In genomic region chr1:88276524-88277097, GRCm38 (mm10) we compare ENCODE assay signal across 10 mouse cellular contexts. TPM values are rescaled to one million over a fixed set of nuclear protein-coding genes. Genes with fewer than 3 reads are reported as not detected.
DNase-seq lines count a peak whose midpoint lies in the region; ATAC-seq and TF ChIP-seq lines count a peak whose summit lies in the region.
"Had no signal": no experiment of that assay in that cellular context is flagged by ENCODE, and none has a peak within 500 bp of the region (broad histone marks: within the 10 kb centered on the region; RNA-seq: fewer than 3 reads in every experiment).

No protein-coding gene starts in this region.

- peak; percentile 30 for ATAC-seq in heart, embryonic 12.5 days (ENCODE audit: insufficient number of reproducible peaks, low FRiP score)
- peak; percentile 30 for ATAC-seq in forebrain, embryonic 16.5 days

- no peak for TF ChIP-seq POLR2A in MEL (IDR thresholded peaks at IDR 0.05; ENCODE audit: control insufficient read depth in 1 of 2, insufficient read depth in 1 of 2, low read depth in 1 of 2, low read length in 2 of 2, poor library complexity in 1 of 2)
- TF ChIP-seq POLR2A in liver, adult 2 months (IDR thresholded peaks at IDR 0.05; ENCODE audit: extremely low read depth, insufficient read depth, low read length): no peak
- TF ChIP-seq POLR2A in small intestine, adult 2 months (IDR thresholded peaks at IDR 0.05; ENCODE audit: low read depth, low read length): no peak

- WGBS in heart, embryonic 12.5 days: 27% methylated on average over 10 of the region's 10 CpGs
- 19% methylated on average over 10 of the region's 10 CpGs for WGBS in forebrain, embryonic 16.5 days
- 5% methylated on average over 10 of the region's 10 CpGs for WGBS in liver, adult 2 months
- WGBS in small intestine, adult 2 months: 8% methylated on average over 10 of the region's 10 CpGs

- peaks cover 23% of the 10 kb centered on the region for H3K4me1 ChIP-seq in heart, embryonic 12.5 days (replicated peaks)
- peaks cover 3 to 9% of the 10 kb centered on the region in 2 experiments; a peak in 3 of 4 replicates for H3K4me1 ChIP-seq in MEL (ENCODE audit: control insufficient read depth in 1 of 2, insufficient read depth in 2 of 2, low read length in 2 of 2)
- peaks cover 21% of the 10 kb centered on the region for H3K4me1 ChIP-seq in forebrain, embryonic 16.5 days (replicated peaks; ENCODE audit: control insufficient read depth, insufficient read depth, low read length)
- peaks cover 29% of the 10 kb centered on the region for H3K4me1 ChIP-seq in liver, adult 2 months (ENCODE audit: control insufficient read depth, insufficient read depth, low read length)
- peaks cover 25% of the 10 kb centered on the region; the same call in 1 of the 2 replicates for H3K4me1 ChIP-seq in small intestine, adult 2 months (ENCODE audit: control insufficient read depth, insufficient read depth, insufficient read length, low read length)

- peaks cover 40% of the 10 kb centered on the region for H3K36me3 ChIP-seq in heart, embryonic 12.5 days
- H3K36me3 ChIP-seq in MEL (ENCODE audit: control insufficient read depth in 1 of 2, insufficient read depth in 2 of 2, low read length in 2 of 2): peaks cover 15 to 16% of the 10 kb centered on the region in 2 experiments
- peaks cover 11% of the 10 kb centered on the region; the same call in 1 of the 2 replicates for H3K36me3 ChIP-seq in forebrain, embryonic 16.5 days (ENCODE audit: control insufficient read depth, insufficient read depth)
- H3K36me3 ChIP-seq in liver, adult 2 months (ENCODE audit: control insufficient read depth, insufficient read depth, low read length): peaks cover 15% of the 10 kb centered on the region
- peaks cover 32% of the 10 kb centered on the region for H3K36me3 ChIP-seq in small intestine, adult 2 months (ENCODE audit: control insufficient read depth, insufficient read depth, low read length)

- TF ChIP-seq CTCF in MEL (IDR thresholded peaks at IDR 0.05 in 2 of 3, conservative IDR thresholded peaks at IDR 0.05 in 1 of 3; ENCODE audit: control insufficient read depth in 1 of 3, insufficient read depth in 1 of 3, low read depth in 2 of 3, low read length in 3 of 3, poor library complexity in 1 of 3, severe bottlenecking in 1 of 3): no peak; a peak in 1 of 6 replicates
- no peak for TF ChIP-seq CTCF in liver, adult 2 months (IDR thresholded peaks at IDR 0.05; ENCODE audit: low read depth, low read length)
- no peak for TF ChIP-seq CTCF in small intestine, adult 2 months (IDR thresholded peaks at IDR 0.05; ENCODE audit: extremely low read depth, insufficient read length, insufficient replicate concordance, low read depth, low read length)

- H3K79me2 ChIP-seq in MEL (ENCODE audit: control insufficient read depth, insufficient read depth, low read length, poor library complexity): peaks cover 36% of the 10 kb centered on the region
- peaks cover 21% of the 10 kb centered on the region for H3K79me2 ChIP-seq in liver, adult 2 months (ENCODE audit: control insufficient read depth, insufficient read depth, low read length)

- H3K4me3 ChIP-seq in heart, embryonic 12.5 days: peak overlapping the region; percentile 54
- peak overlapping the region; percentile 67 to 83 for H3K4me3 ChIP-seq in MEL (ENCODE audit: control insufficient read depth in 1 of 2, insufficient read depth in 1 of 2, low read depth in 2 of 2, low read length in 2 of 2)
- H3K4me3 ChIP-seq in forebrain, embryonic 16.5 days (replicated peaks; ENCODE audit: low read length): peak overlapping the region; percentile 51
- H3K4me3 ChIP-seq in liver, adult 2 months (ENCODE audit: insufficient read depth, low read depth, low read length): peak overlapping the region; percentile 52
- peak overlapping the region; percentile 58 for H3K4me3 ChIP-seq in small intestine, adult 2 months (ENCODE audit: low read depth, low read length)

- H3K27ac ChIP-seq in heart, embryonic 12.5 days (ENCODE audit: poor library complexity, severe bottlenecking): peak overlapping the region; percentile 83
- peak overlapping the region; percentile 81 for H3K27ac ChIP-seq in MEL (ENCODE audit: control insufficient read depth, low read depth, low read length)
- H3K27ac ChIP-seq in forebrain, embryonic 16.5 days (ENCODE audit: low read length): peak overlapping the region; percentile 67
- H3K27ac ChIP-seq in liver, adult 2 months (replicated peaks; ENCODE audit: insufficient read depth, low read depth, low read length): peak overlapping the region; percentile 68
- H3K27ac ChIP-seq in small intestine, adult 2 months (ENCODE audit: insufficient read depth, low read depth, low read length): peak overlapping the region; percentile 69

- TF ChIP-seq RAD21 in MEL (IDR thresholded peaks at IDR 0.05; ENCODE audit: low read depth, low read length): no peak; the same call in 1 of the 2 replicates

- DNase-seq in heart, adult 8-10 months (ENCODE audit: low spot score): no peak
- no peak for DNase-seq in MEL (ENCODE audit: low read depth, low spot score)
- no peak for DNase-seq in liver, adult 2 months (ENCODE audit: extremely low read depth, low read depth, low spot score)
- no peak for DNase-seq in MN1 (ENCODE audit: low spot score)
- DNase-seq in urinary bladder, adult 18-20 months (ENCODE audit: low spot score in 2 of 2): no peak

- H3K4me2 ChIP-seq in heart, embryonic 12.5 days: peak overlapping the region; percentile 63
- peak overlapping the region; percentile 61 for H3K4me2 ChIP-seq in forebrain, embryonic 16.5 days (ENCODE audit: low read length)

- no peak; a peak in 2 of 4 replicates for TF ChIP-seq EP300 in MEL (IDR thresholded peaks at IDR 0.05; ENCODE audit: low read depth in 1 of 2, low read length in 2 of 2)

- H3K9ac ChIP-seq in heart, embryonic 12.5 days: peak overlapping the region; percentile 80
- peak overlapping the region; percentile 73 for H3K9ac ChIP-seq in MEL (ENCODE audit: control insufficient read depth, low read depth, low read length, poor library complexity, severe bottlenecking)
- H3K9ac ChIP-seq in forebrain, embryonic 16.5 days (replicated peaks; ENCODE audit: low read depth, low read length): peak overlapping the region; percentile 72
- peak overlapping the region; percentile 68 for H3K9ac ChIP-seq in liver, adult 2 months (ENCODE audit: low read depth, low read length)

- H3K9me3 ChIP-seq in heart, embryonic 12.5 days (replicated peaks): no peaks in the 10 kb centered on the region
- no peaks in the 10 kb centered on the region for H3K9me3 ChIP-seq in MEL (replicated peaks; ENCODE audit: insufficient read depth, low read length)
- no peaks in the 10 kb centered on the region; the same call in 1 of the 2 replicates for H3K9me3 ChIP-seq in forebrain, embryonic 16.5 days (ENCODE audit: control insufficient read depth, low read length)

- H3K27me3 ChIP-seq in heart, embryonic 12.5 days (replicated peaks): no peaks in the 10 kb centered on the region
- H3K27me3 ChIP-seq in MEL (ENCODE audit: control insufficient read depth in 1 of 2, insufficient read depth in 2 of 2, low read length in 2 of 2): no peaks in the 10 kb centered on the region
- H3K27me3 ChIP-seq in forebrain, embryonic 16.5 days (replicated peaks; ENCODE audit: control insufficient read depth, insufficient read depth, low read length): no peaks in the 10 kb centered on the region
- no peaks in the 10 kb centered on the region for H3K27me3 ChIP-seq in liver, adult 2 months (ENCODE audit: control insufficient read depth, insufficient read depth, low read length)
- no peaks in the 10 kb centered on the region for H3K27me3 ChIP-seq in small intestine, adult 2 months (ENCODE audit: control insufficient read depth, insufficient read depth, low read length)
- H3K27me3 ChIP-seq: Patski had no signal

TF ChIP-seq in MEL, 35 proteins besides CTCF, POLR2A, EP300 and RAD21 (continues in another document):
- TF ChIP-seq POLR2AphosphoS5 (IDR thresholded peaks at IDR 0.05; ENCODE audit: borderline replicate concordance, low read depth, low read length): no peak
- TF ChIP-seq NELFE (IDR thresholded peaks at IDR 0.05; ENCODE audit: low read depth, low read length): no peak
- TF ChIP-seq RCOR1 (IDR thresholded peaks at IDR 0.05; ENCODE audit: low read depth, low read length): peak; percentile 39; the same call in 1 of the 2 replicates
- no peak for TF ChIP-seq GATA1 (IDR thresholded peaks at IDR 0.05; ENCODE audit: low read depth, low read length)
- no peak for TF ChIP-seq ZNF384 (IDR thresholded peaks at IDR 0.05; ENCODE audit: low read depth, low read length)

RNA-seq across cellular contexts. Expression of gene Hjurp, which starts 0.8 kb away (rescaled TPM):
- 141 TPM in 2 replicates for polyA plus RNA-seq in heart, embryonic 12.5 days (2016; fragmentation: Nextera tagmentation; extraction: Ambion mirVana)
- 10 to 100 TPM; 10.6 to 14.2 (median 11.0) TPM for total RNA-seq in heart, adult 8-10 months (2022)
- total RNA-seq in MEL (2012; rRNA removed): 58.6 and 59.4 TPM in 2 replicates
- 100 to 1,000 TPM in 1 of 2 experiments, 10 to 100 TPM in 1; 76.3 to 103 TPM for polyA plus RNA-seq in MEL (2012; ENCODE audit: insufficient read depth in 1 of 2, insufficient read length in 2 of 2, low read depth in 1 of 2, low replicate concordance in 2 of 2, missing spikeins in 1 of 2)
- 121 TPM in 2 replicates for polyA plus RNA-seq in forebrain, embryonic 16.5 days (2015; fragmentation: Nextera tagmentation; extraction: Ambion mirVana)
- total RNA-seq in liver, adult 2 months (2014; rRNA removed): 78.7 and 90.1 TPM in 2 replicates
- polyA plus RNA-seq in liver, adult 2 months (2012; rRNA removed): 31.4 and 32.8 TPM in 2 replicates
- polyA plus RNA-seq in small intestine, adult 2 months (2012; rRNA removed): 22.9 and 23.4 TPM in 2 replicates

RNA-seq across cellular contexts. Expression of gene Trpm8, which starts 0.8 kb away (rescaled TPM):
- 0.05 TPM in 1 of 2 replicates, not detected in the other for polyA plus RNA-seq in heart, embryonic 12.5 days (2016; fragmentation: Nextera tagmentation; extraction: Ambion mirVana)
- total RNA-seq in heart, adult 8-10 months (2022): not detected
- not detected in 2 replicates for total RNA-seq in MEL (2012; rRNA removed)
- not detected for polyA plus RNA-seq in MEL (2012; ENCODE audit: insufficient read depth in 1 of 2, insufficient read length in 2 of 2, low read depth in 1 of 2, low replicate concordance in 2 of 2, missing spikeins in 1 of 2)
- polyA plus RNA-seq in forebrain, embryonic 16.5 days (2015; fragmentation: Nextera tagmentation; extraction: Ambion mirVana): 0.09 TPM in 1 of 2 replicates, not detected in the other
- total RNA-seq in liver, adult 2 months (2014; rRNA removed): under 0.01 TPM in 2 replicates
- 0.01 and 0.02 TPM in 2 replicates for polyA plus RNA-seq in liver, adult 2 months (2012; rRNA removed)
- polyA plus RNA-seq in small intestine, adult 2 months (2012; rRNA removed): not detected in 2 replicates
- polyA plus RNA-seq: large intestine, adult 2 months had no signal

RNA-seq across cellular contexts. Expression of gene Mroh2a, which starts 49.8 kb away (rescaled TPM):
- polyA plus RNA-seq in heart, embryonic 12.5 days (2016; fragmentation: Nextera tagmentation; extraction: Ambion mirVana): 0.56 and 0.83 TPM in 2 replicates
- under 1 TPM in 1 of 4 experiments, not detected in 3; 0.35 TPM for total RNA-seq in heart, adult 8-10 months (2022)
- total RNA-seq in MEL (2012; rRNA removed): 0.20 and 0.27 TPM in 2 replicates
- 1 to 10 TPM in 1 of 2 experiments, not detected in 1; 2.5 TPM for polyA plus RNA-seq in MEL (2012; ENCODE audit: insufficient read depth in 1 of 2, insufficient read length in 2 of 2, low read depth in 1 of 2, low replicate concordance in 2 of 2, missing spikeins in 1 of 2)
- polyA plus RNA-seq in forebrain, embryonic 16.5 days (2015; fragmentation: Nextera tagmentation; extraction: Ambion mirVana): 0.96 and 1.0 TPM in 2 replicates
- total RNA-seq in liver, adult 2 months (2014; rRNA removed): 0.27 and 1.0 TPM in 2 replicates
- 0.77 and 0.82 TPM in 2 replicates for polyA plus RNA-seq in liver, adult 2 months (2012; rRNA removed)
- 0.11 and 0.35 TPM in 2 replicates for polyA plus RNA-seq in small intestine, adult 2 months (2012; rRNA removed)
